Mouse (Mus musculus) limb, embryonic 12.5 days (tissue): Measurements from ENCODE around the gene Gli2. TPM values are rescaled to one million over a fixed set of nuclear protein-coding genes. Genes with fewer than 3 reads are reported as not detected.

Experiments
- ATAC-seq: fragments of 200-750 bp; cut with Nextera tagmentation; 2 replicates; pipeline ENCODE4 v1.8.0; 2017; ENCODE audit warnings: low read depth, moderate TSS enrichment; ENCODE audit not compliant: insufficient number of reproducible peaks, insufficient read depth, low FRiP score, low TSS enrichment
- H3K27ac ChIP-seq: fragments of 300-500 bp; sonication (generic); 2 replicates; pipeline ENCODE4 v1.5.1; 2016; ENCODE audit warnings: mild to moderate bottlenecking, moderate library complexity
- H3K27me3 ChIP-seq: fragments of 300-500 bp; sonication (generic); 2 replicates; pipeline ENCODE4 v1.6.1; 2016; ENCODE audit warnings: mild to moderate bottlenecking, moderate library complexity
- H3K36me3 ChIP-seq: fragments of 300-500 bp; sonication (generic); 2 replicates; pipeline ENCODE4 v1.6.1; 2016; ENCODE audit warnings: mild to moderate bottlenecking, moderate library complexity
- H3K4me1 ChIP-seq: fragments of 300-500 bp; sonication (generic); replicated peaks from 2 replicates; pipeline ENCODE4 v1.6.1; 2016
- H3K4me2 ChIP-seq: fragments of 300-500 bp; sonication (generic); 2 replicates; pipeline ENCODE4 v1.6.1; 2016; ENCODE audit warnings: mild to moderate bottlenecking, moderate library complexity
- H3K4me3 ChIP-seq: fragments of 300-500 bp; sonication (generic); replicated peaks from 2 replicates; pipeline ENCODE4 v1.5.1; 2016; ENCODE audit warnings: mild to moderate bottlenecking
- H3K9ac ChIP-seq: fragments of 300-500 bp; sonication (generic); replicated peaks from 2 replicates; pipeline ENCODE4 v1.6.1; 2016; ENCODE audit warnings: mild to moderate bottlenecking, moderate library complexity
- H3K9me3 ChIP-seq: fragments of 300-500 bp; sonication (generic); 2 replicates; pipeline ENCODE4 v1.6.1; 2016; ENCODE audit warnings: mild to moderate bottlenecking, moderate library complexity
- WGBS: fragments of 180-500 bp; shearing (Covaris S2); methylation state at CpG from one replicate; pipeline ENCODE4 v1.1.7; 2016; 5-methylcytosine and 5-hydroxymethylcytosine counted together
- polyA plus RNA-seq: library from polyadenylated mRNA; unstranded; fragments of >200 nt; fragmentation: Nextera tagmentation; extraction: Ambion mirVana; gene quantifications from 2 replicates; pipeline ENCODE4 v1.2.1, GENCODE M21; 2016

Gli2 gene
- polyA plus RNA-seq, 1 experiment from 2014 or later, result 14.2 TPM

GRCm38 (mm10) chr1:119051192-119051937 lies 2.1 kb downstream of the Gli2 start:
- no peaks in the 10 kb centered on the region for H3K36me3 ChIP-seq
- ATAC-seq, result no peak
- H3K9me3 ChIP-seq, result no peaks in the 10 kb centered on the region
- peak overlapping the region; percentile 71 for H3K4me2 ChIP-seq
- H3K4me1 ChIP-seq, result peaks cover 61% of the 10 kb centered on the region
- peak overlapping the region; percentile 89 for H3K9ac ChIP-seq
- 0 out of 2 replicates have a peak, but pooled peaks cover 3% of the 10 kb centered on the region for H3K27me3 ChIP-seq
- H3K4me3 ChIP-seq, result peak overlapping the region; percentile 72
- 4% methylated on average over 21 of the region's 21 CpGs for WGBS
- peak overlapping the region; percentile 99 for H3K27ac ChIP-seq

GRCm38 (mm10) chr1:119049812-119050615 lies 3.4 kb downstream of the Gli2 start:
- Histone ChIP-seq H3K4me2 (peak overlapping the region; percentile 71), H3K9ac (peak overlapping the region; percentile 89), H3K9me3 (no peaks in the 10 kb centered on the region), H3K4me3 (peak overlapping the region; percentile 72), H3K27me3 (0 out of 2 replicates have a peak, but pooled peaks cover 3% of the 10 kb centered on the region), H3K36me3 (no peaks in the 10 kb centered on the region; the same call in 1 of the 2 replicates), H3K4me1 (peaks cover 57% of the 10 kb centered on the region), H3K27ac (peak overlapping the region; percentile 75)
- no peak for ATAC-seq
- WGBS, result 10% methylated on average over 10 of the region's 10 CpGs

GRCm38 (mm10) chr1:119048988-119049387 lies 4.4 kb downstream of the Gli2 start:
- H3K9me3 ChIP-seq, result no peaks in the 10 kb centered on the region
- WGBS, result 3% methylated on average over 11 of the region's 11 CpGs
- peak overlapping the region; percentile 72 for H3K4me3 ChIP-seq
- H3K27me3 ChIP-seq, result 0 out of 2 replicates have a peak, but pooled peaks cover 3% of the 10 kb centered on the region
- H3K27ac ChIP-seq, result peak overlapping the region; percentile 95
- no peak for ATAC-seq
- H3K9ac ChIP-seq, result peak overlapping the region; percentile 55
- H3K4me1 ChIP-seq, result peaks cover 51% of the 10 kb centered on the region
- peak overlapping the region; percentile 71 for H3K4me2 ChIP-seq
- peaks cover 5% of the 10 kb centered on the region; the same call in 1 of the 2 replicates for H3K36me3 ChIP-seq

GRCm38 (mm10) chr1:119048547-119048946 lies 4.9 kb downstream of the Gli2 start:
- peak overlapping the region; percentile 72 for H3K4me3 ChIP-seq
- ATAC-seq, result no peak
- peaks cover 5% of the 10 kb centered on the region; the same call in 1 of the 2 replicates for H3K36me3 ChIP-seq
- 0 out of 2 replicates have a peak, but pooled peaks cover 3% of the 10 kb centered on the region for H3K27me3 ChIP-seq
- WGBS, result 3% methylated on average over 6 of the region's 6 CpGs
- H3K4me1 ChIP-seq, result peaks cover 51% of the 10 kb centered on the region
- peak overlapping the region; percentile 95 for H3K27ac ChIP-seq
- H3K4me2 ChIP-seq, result peak overlapping the region; percentile 71
- H3K9me3 ChIP-seq, result no peaks in the 10 kb centered on the region
- H3K9ac ChIP-seq, result peak overlapping the region; percentile 55

GRCm38 (mm10) chr1:119047462-119048371 lies 5.7 kb downstream of the Gli2 start:
- H3K4me2 ChIP-seq, result peak overlapping the region; percentile 71
- WGBS, result 2% methylated on average over 59 of the region's 61 CpGs
- H3K4me1 ChIP-seq, result peaks cover 51% of the 10 kb centered on the region
- H3K27me3 ChIP-seq, result 0 out of 2 replicates have a peak, but pooled peaks cover 3% of the 10 kb centered on the region
- peak overlapping the region; percentile 95 for H3K27ac ChIP-seq
- H3K4me3 ChIP-seq, result peak overlapping the region; percentile 72
- ATAC-seq, result peak; percentile 39; the same call in 1 of the 2 replicates
- peaks cover 5% of the 10 kb centered on the region; the same call in 1 of the 2 replicates for H3K36me3 ChIP-seq
- no peaks in the 10 kb centered on the region for H3K9me3 ChIP-seq
- peak overlapping the region; percentile 70 for H3K9ac ChIP-seq

GRCm38 (mm10) chr1:119038436-119038835 lies 15.0 kb downstream of the Gli2 start:
- Histone ChIP-seq H3K27me3 (no peaks in the 10 kb centered on the region), H3K27ac (no peak overlapping the region), H3K4me2 (no peak overlapping the region), H3K4me3 (no peak overlapping the region), H3K36me3 (peaks cover 31% of the 10 kb centered on the region), H3K9ac (no peak overlapping the region), H3K4me1 (peaks cover 31% of the 10 kb centered on the region), H3K9me3 (no peaks in the 10 kb centered on the region)
- no peak for ATAC-seq
- 86% methylated on average over 1 of the region's 1 CpGs for WGBS

GRCm38 (mm10) chr1:119035931-119036330 lies 17.5 kb downstream of the Gli2 start:
- 47% methylated on average over 8 of the region's 8 CpGs for WGBS

GRCm38 (mm10) chr1:119035301-119035700 lies 18.1 kb downstream of the Gli2 start:
- Histone ChIP-seq H3K4me1 (peaks cover 48% of the 10 kb centered on the region), H3K27me3 (no peaks in the 10 kb centered on the region), H3K27ac (peak overlapping the region; percentile 96; the same call in 1 of the 2 replicates), H3K4me2 (peak overlapping the region; percentile 19; the same call in 1 of the 2 replicates), H3K9me3 (no peaks in the 10 kb centered on the region), H3K9ac (no peak overlapping the region), H3K4me3 (no peak overlapping the region), H3K36me3 (peaks cover 25% of the 10 kb centered on the region)
- ATAC-seq, result no peak
- WGBS, result 30% methylated on average over 9 of the region's 9 CpGs

More at GRCm38 (mm10) chr1:119035931-119036330, 17.5 kb downstream of the Gli2 start:
- ATAC-seq, result no peak
- Histone ChIP-seq H3K9me3 (no peaks in the 10 kb centered on the region), H3K4me2 (peak overlapping the region; percentile 19; the same call in 1 of the 2 replicates), H3K9ac (no peak overlapping the region), H3K27ac (peak overlapping the region; percentile 96; the same call in 1 of the 2 replicates), H3K27me3 (no peaks in the 10 kb centered on the region), H3K4me3 (no peak overlapping the region), H3K4me1 (peaks cover 48% of the 10 kb centered on the region), H3K36me3 (peaks cover 24% of the 10 kb centered on the region)

GRCm38 (mm10) chr1:119034163-119034705 lies 19.2 kb downstream of the Gli2 start:
- ATAC-seq, result no peak
- H3K27me3 ChIP-seq, result no peaks in the 10 kb centered on the region
- peak overlapping the region; percentile 43 for H3K4me2 ChIP-seq
- 0 out of 2 replicates have a peak overlapping the region, but pooled peaks have one; percentile 9 for H3K4me3 ChIP-seq
- H3K4me1 ChIP-seq, result peaks cover 57% of the 10 kb centered on the region
- peak overlapping the region; percentile 31 for H3K9ac ChIP-seq
- H3K27ac ChIP-seq, result peak overlapping the region; percentile 96
- 24% methylated on average over 13 of the region's 13 CpGs for WGBS
- no peaks in the 10 kb centered on the region for H3K9me3 ChIP-seq
- H3K36me3 ChIP-seq, result peaks cover 17% of the 10 kb centered on the region
